Mouse (Mus musculus): ENCODE data around the gene Tifa.
"Not testable (repeated sequence)": the region's sequence is repeated elsewhere in the genome, so short reads cannot be mapped to it uniquely, and the experiment has no call there.

The Tifa gene

GRCm38 (mm10) chr3:127789500-127790191 is at the start of gene Tifa:
Tifa (plus strand) TSS chr3:127789805.
- DNase-seq: peak; percentile 42

DNA sequence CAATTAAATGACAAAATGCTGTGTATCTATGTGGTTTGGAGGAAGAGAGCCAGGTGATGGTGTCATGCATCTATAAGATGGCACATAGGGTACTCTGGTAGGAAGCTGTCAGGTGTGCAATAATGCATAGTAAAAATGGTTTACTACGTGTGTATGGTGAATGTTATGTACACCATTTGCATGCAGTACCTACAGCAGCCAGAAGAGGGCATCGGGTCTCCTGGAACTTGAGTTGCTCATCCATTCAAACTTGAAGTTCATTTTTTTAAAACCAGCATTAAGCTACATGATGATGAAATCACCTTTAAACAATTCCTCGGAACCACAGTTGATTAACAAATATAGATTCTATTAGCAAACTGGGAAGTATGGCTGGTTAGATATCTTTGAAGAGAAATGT is 48.1 kb upstream of the Tifa start:
- no peak for DNase-seq

- no peak for DNase-seq
These were observed 45.8 kb upstream of the Tifa start for GRCm38 (mm10) chr3:127743614-127744365.

- no peak for DNase-seq
These were observed 44.1 kb upstream of the Tifa start for GRCm38 (mm10) chr3:127745504-127745903.

GRCm38 (mm10) chr3:127745911-127746640 is 43.5 kb upstream of the Tifa start:
- DNase-seq: no peak

GRCm38 (mm10) chr3:127748644-127749043 is 41.0 kb upstream of the Tifa start:
- DNase-seq: no peak

- DNase-seq: no peak
These were observed 40.3 kb upstream of the Tifa start for GRCm38 (mm10) chr3:127749266-127749665.

DNA sequence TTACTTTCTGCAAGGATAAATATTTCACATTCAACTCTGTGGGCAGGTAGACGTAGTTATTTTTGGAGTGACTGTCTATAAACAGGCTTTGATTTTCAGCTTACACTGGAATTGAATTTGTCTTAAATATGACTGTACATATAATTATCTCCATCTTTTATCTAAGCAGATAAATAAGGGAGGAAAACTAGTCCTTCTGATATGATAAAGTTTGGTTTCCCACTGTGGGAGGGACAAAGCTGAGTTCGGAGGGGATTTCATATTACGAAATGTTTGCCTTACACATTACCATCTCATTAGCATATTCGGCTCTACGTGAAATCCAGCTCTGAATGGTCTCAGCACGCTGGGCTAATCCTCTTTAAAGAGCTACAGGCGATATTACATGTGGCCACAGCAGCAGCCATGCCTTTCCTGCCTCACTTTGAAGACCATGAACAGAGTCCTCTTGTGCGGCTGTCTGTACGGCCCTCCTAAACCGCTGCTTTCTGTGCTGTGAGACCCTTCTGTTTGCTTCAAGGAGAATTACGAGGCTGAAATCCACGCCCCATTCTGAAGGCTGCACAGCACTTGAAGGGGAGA is 39.5 kb upstream of the Tifa start:
- DNase-seq: no peak

- DNase-seq: no peak
These were observed 33.1 kb upstream of the Tifa start for GRCm38 (mm10) chr3:127756458-127756857.

DNA sequence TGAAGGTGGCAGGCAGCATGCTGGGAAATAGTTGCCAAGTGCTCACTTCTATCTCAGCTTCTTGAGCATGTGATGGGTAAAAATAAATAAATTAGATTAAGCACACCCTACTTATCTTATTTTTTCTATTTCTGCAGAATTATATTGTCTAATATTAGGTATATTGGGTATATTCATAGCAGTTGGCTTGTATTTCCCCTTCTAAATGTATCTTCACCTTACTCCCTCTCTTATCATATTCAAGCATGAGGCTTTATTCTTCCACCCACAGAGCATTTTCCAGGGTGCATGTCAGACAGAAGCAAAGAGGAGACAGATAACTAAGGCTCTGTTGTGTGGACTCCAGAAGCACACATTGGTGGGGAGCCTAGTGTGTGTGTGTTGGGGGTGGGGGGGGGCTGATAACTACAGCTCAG is 31.7 kb upstream of the Tifa start:
- DNase-seq: no peak

- no peak for DNase-seq
These were observed 30.8 kb upstream of the Tifa start for GRCm38 (mm10) chr3:127758806-127759205.

DNA sequence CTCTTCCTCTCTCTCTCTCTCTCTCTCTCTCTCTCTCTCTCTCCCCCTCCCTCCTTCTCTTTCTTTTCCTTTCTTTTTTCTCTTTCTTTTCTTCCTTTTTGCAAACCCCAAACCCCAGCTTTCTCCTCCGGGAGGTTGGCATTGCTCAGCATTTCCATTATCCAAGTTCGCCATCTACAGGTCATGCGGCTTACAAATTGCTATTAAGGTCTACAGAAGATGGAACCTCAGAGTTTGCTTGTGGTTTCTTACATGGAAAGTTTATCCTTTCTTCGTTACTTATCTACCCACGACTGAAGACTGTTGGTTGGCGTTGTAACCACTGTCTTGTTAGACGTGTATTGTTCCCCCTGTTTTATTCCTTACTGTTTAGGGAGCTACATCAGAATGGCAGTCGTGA is 30.4 kb upstream of the Tifa start:
- peak; percentile 26 for DNase-seq

DNA sequence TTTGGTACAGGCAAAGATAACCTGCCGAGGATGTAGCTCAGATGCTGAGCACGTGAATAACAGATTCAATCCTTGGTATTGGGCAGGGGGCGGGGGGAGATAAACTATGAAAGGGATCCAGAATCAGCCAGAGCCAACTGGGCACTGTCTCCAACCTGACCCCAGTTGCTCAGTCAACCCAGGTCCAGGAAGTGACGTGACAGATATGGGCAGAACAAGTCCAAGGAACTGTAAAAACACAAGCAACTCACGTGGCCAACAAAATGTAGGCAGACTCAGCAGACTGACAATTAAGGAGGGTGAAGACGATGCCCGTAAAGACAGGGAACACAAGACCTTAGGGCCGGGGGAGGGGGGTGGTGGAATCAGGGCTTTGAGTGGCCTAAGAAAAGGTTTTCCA is 27.2 kb upstream of the Tifa start:
- DNase-seq: no peak

- DNase-seq: peak; percentile 67
These were observed 26.5 kb upstream of the Tifa start for GRCm38 (mm10) chr3:127763076-127763612.

DNA sequence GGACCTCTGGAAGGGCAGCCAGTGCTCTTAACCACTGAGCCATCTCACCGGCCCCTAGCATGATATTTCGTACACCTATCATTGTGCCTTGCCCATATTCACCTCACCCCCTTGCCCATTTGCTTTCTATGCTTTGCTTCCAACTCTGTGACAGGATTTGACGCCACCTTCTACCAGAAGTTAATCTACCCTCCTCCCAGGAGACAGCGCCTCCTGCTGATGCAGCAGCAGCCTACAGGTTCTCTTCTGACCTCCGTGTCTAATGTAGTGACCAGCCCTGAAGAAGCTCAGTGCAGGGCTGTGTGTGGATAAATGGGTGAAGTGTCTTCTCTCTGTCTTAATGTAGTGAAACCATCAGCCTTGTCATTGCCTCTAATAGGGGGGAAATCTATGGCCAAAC is 25.1 kb upstream of the Tifa start:
- DNase-seq: no peak

GRCm38 (mm10) chr3:127765971-127766370 is 23.6 kb upstream of the Tifa start:
- DNase-seq: no peak

DNA sequence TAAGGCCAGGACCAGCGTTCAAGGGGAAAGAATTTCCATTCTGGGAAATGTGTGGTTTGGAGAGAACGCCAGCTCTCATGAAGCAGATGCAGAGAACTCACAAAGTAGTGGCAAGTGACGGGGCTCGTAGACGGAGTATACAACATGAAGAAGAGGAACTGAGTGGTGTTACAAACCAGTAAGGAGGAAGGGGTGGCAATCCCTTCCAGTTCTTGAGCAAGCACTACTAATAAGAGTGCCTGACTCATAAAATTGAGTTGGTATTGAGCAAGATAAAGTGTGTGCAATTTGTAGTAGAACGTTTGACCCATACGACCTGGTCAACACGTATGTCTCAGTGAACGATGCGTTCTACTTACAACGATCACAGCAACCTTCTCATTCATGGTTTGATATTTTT is 20.5 kb upstream of the Tifa start:
- no peak for DNase-seq

GRCm38 (mm10) chr3:127780021-127780644 is 9.5 kb upstream of the Tifa start, which contains the start of gene Alpk1:
Alpk1 (minus strand) TSS chr3:127780527.
- DNase-seq: peak; percentile 48

GRCm38 (mm10) chr3:127780921-127781320 is 8.7 kb upstream of the Tifa start:
- no peak for DNase-seq

DNA sequence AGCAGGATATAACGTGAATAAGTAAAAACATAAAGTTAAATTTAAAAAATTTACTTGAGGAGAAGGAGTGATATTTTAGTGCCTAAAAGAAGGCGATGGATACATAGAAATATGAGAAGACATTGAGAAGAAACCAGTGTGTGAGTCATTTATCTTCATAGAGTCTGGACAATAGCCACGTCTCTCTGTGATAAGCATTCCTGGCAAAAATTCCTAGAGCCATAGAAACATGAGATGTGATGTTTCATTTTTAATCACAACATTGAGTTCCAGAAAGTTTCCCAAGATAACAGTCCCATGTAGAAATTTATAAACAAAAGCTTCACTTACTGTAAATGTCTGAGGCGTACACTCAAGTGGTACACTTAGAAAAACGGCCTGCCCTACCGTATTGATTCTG is 6.7 kb upstream of the Tifa start:
- no peak for DNase-seq

GRCm38 (mm10) chr3:127783680-127784079 is 5.9 kb upstream of the Tifa start:
- DNase-seq: not testable (repeated sequence)

GRCm38 (mm10) chr3:127787032-127787431 is 2.6 kb upstream of the Tifa start:
- no peak for DNase-seq

GRCm38 (mm10) chr3:127788038-127788437 is 1.6 kb upstream of the Tifa start:
- no peak for DNase-seq

Data from right cerebral cortex, adult 18-20 months (tissue).